Mouse (Mus musculus) stomach, embryonic 16.5 days (tissue): ENCODE results near the gene Nr4a2. TPM values are rescaled to one million over a fixed set of nuclear protein-coding genes. Genes with fewer than 3 reads are reported as not detected.
A peak's percentile ranks its signal among the peaks of the same experiment; 100 is the strongest.

Experiments
- ATAC-seq: fragments of 200-750 bp; cut with Nextera tagmentation; 2 replicates; pipeline ENCODE4 v1.8.0; 2017; ENCODE audit warnings: moderate number of reproducible peaks, moderate TSS enrichment; ENCODE audit not compliant: insufficient read depth, low FRiP score
- H3K27ac ChIP-seq: fragments of 300-500 bp; sonication (generic); 2 replicates; pipeline ENCODE4 v1.5.1; 2014; ENCODE audit warnings: low read length
- H3K27me3 ChIP-seq: fragments of 300-500 bp; sonication (generic); 2 replicates; pipeline ENCODE4 v1.6.1; 2014; ENCODE audit warnings: low read length, control low read depth, mixed read lengths; ENCODE audit not compliant: control insufficient read depth, insufficient read depth
- H3K36me3 ChIP-seq: fragments of 300-500 bp; sonication (generic); 2 replicates; pipeline ENCODE4 v1.6.1; 2014; ENCODE audit warnings: low read length; ENCODE audit not compliant: control insufficient read depth, insufficient read depth
- H3K4me1 ChIP-seq: fragments of 300-500 bp; sonication (generic); 2 replicates; pipeline ENCODE4 v1.6.1; 2014; ENCODE audit warnings: low read length, control low read depth, mixed read lengths; ENCODE audit not compliant: control insufficient read depth, insufficient read depth
- H3K4me2 ChIP-seq: fragments of 300-500 bp; sonication (generic); 2 replicates; pipeline ENCODE4 v1.6.1; 2014; ENCODE audit warnings: low read depth, low read length, mixed read lengths
- H3K4me3 ChIP-seq: fragments of 300-500 bp; sonication (generic); replicated peaks from 2 replicates; pipeline ENCODE4 v1.5.1; 2014; ENCODE audit warnings: mild to moderate bottlenecking, low read length
- H3K9ac ChIP-seq: fragments of 300-500 bp; sonication (generic); 2 replicates; pipeline ENCODE4 v1.6.1; 2014; ENCODE audit warnings: low read length
- H3K9me3 ChIP-seq: fragments of 300-500 bp; sonication (generic); replicated peaks from 2 replicates; pipeline ENCODE4 v1.6.1; 2016; ENCODE audit warnings: low read length, control low read depth; ENCODE audit not compliant: control insufficient read depth
- WGBS: fragments of 180-500 bp; shearing (Covaris S2); extraction: QIAGEN DNeasy Blood & Tissue Kit; methylation state at CpG from one replicate; pipeline ENCODE4 v1.1.7; 2014; 5-methylcytosine and 5-hydroxymethylcytosine counted together
- polyA plus RNA-seq: library from polyadenylated mRNA; unstranded; fragments of >200 nt; fragmentation: Nextera tagmentation; extraction: Ambion mirVana; gene quantifications from 2 replicates; pipeline ENCODE4 v1.2.1, GENCODE M21; 2015

The Nr4a2 gene
- polyA plus RNA-seq, 1 experiment from 2014 or later: 7.0 TPM

- Histone ChIP-seq H3K27ac (peak overlapping the region; percentile 96), H3K9ac (peak overlapping the region; percentile 100), H3K27me3 (no peaks in the 10 kb centered on the region), H3K36me3 (no peaks in the 10 kb centered on the region), H3K4me1 (peaks cover 6% of the 10 kb centered on the region; the same call in 1 of the 2 replicates), H3K9me3 (no peaks in the 10 kb centered on the region), H3K4me3 (peak overlapping the region; percentile 96), H3K4me2 (peak overlapping the region; percentile 66)
- under 1% methylated on average over 66 of the region's 67 CpGs for WGBS
- peak; percentile 84 for ATAC-seq
Observed at GRCm38 (mm10) chr2:57122986-57123980, 520 bp downstream of the Nr4a2 start.

DNA sequence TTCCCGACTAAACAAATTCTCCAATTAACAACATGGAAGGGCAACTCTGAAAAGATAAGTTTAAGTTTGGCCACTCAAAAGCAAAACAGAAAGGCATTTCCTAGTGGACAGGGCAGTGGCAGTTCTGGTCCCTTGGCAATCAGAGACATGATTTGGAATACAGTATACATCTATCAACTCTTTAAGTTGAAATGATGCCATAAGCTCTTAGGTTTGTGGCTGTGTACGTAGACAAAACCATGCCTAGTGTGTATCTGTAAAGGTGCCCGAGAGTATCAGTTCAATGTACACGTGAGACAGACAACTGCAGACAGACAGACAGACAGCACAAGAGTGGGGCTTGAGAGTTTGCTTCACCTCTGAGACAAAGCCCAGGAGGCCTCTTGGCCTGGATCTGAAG, 2.7 kb downstream of the Nr4a2 start:
- no peaks in the 10 kb centered on the region for H3K36me3 ChIP-seq
- 84% methylated on average over 4 of the region's 4 CpGs for WGBS
- no peaks in the 10 kb centered on the region for H3K9me3 ChIP-seq
- no peak overlapping the region for H3K27ac ChIP-seq
- H3K4me1 ChIP-seq: peaks cover 9% of the 10 kb centered on the region; the same call in 1 of the 2 replicates
- no peak overlapping the region for H3K4me3 ChIP-seq
- ATAC-seq: no peak
- no peak overlapping the region for H3K9ac ChIP-seq
- no peaks in the 10 kb centered on the region for H3K27me3 ChIP-seq
- no peak overlapping the region for H3K4me2 ChIP-seq

GRCm38 (mm10) chr2:57117201-57117951, 6.4 kb downstream of the Nr4a2 start:
- H3K9ac ChIP-seq: peak overlapping the region; percentile 83
- peak overlapping the region; percentile 88 for H3K4me3 ChIP-seq
- no peak; the same call in 1 of the 2 replicates for ATAC-seq
- no peaks in the 10 kb centered on the region for H3K36me3 ChIP-seq
- H3K27ac ChIP-seq: peak overlapping the region; percentile 91
- H3K27me3 ChIP-seq: peaks cover 8% of the 10 kb centered on the region
- peaks cover 7% of the 10 kb centered on the region; the same call in 1 of the 2 replicates for H3K4me1 ChIP-seq
- 3% methylated on average over 13 of the region's 13 CpGs for WGBS
- no peaks in the 10 kb centered on the region for H3K9me3 ChIP-seq
- peak overlapping the region; percentile 96 for H3K4me2 ChIP-seq

- peak overlapping the region; percentile 83 for H3K9ac ChIP-seq
- peaks cover 16% of the 10 kb centered on the region for H3K27me3 ChIP-seq
- H3K4me1 ChIP-seq: peaks cover 7% of the 10 kb centered on the region; the same call in 1 of the 2 replicates
- no peaks in the 10 kb centered on the region for H3K36me3 ChIP-seq
- H3K4me2 ChIP-seq: peak overlapping the region; percentile 96
- H3K4me3 ChIP-seq: peak overlapping the region; percentile 88
- peak overlapping the region; percentile 91 for H3K27ac ChIP-seq
- peak; percentile 80 for ATAC-seq
- no peaks in the 10 kb centered on the region for H3K9me3 ChIP-seq
- under 1% methylated on average over 47 of the region's 47 CpGs for WGBS
Observed at GRCm38 (mm10) chr2:57116366-57117200, 7.2 kb downstream of the Nr4a2 start.

GRCm38 (mm10) chr2:57115864-57116365, 7.9 kb downstream of the Nr4a2 start:
- Histone ChIP-seq H3K27me3 (peaks cover 23% of the 10 kb centered on the region), H3K9ac (peak overlapping the region; percentile 83), H3K4me2 (peak overlapping the region; percentile 96), H3K9me3 (no peaks in the 10 kb centered on the region), H3K4me1 (peaks cover 7% of the 10 kb centered on the region; the same call in 1 of the 2 replicates), H3K4me3 (peak overlapping the region; percentile 88), H3K36me3 (no peaks in the 10 kb centered on the region), H3K27ac (peak overlapping the region; percentile 91)
- peak; percentile 18; the same call in 1 of the 2 replicates for ATAC-seq
- 0% methylated on average over 23 of the region's 28 CpGs for WGBS

GRCm38 (mm10) chr2:57115181-57115863, 8.5 kb downstream of the Nr4a2 start:
- peak; percentile 7; the same call in 1 of the 2 replicates for ATAC-seq
- Histone ChIP-seq H3K27ac (peak overlapping the region; percentile 91), H3K9me3 (no peaks in the 10 kb centered on the region), H3K4me1 (peaks cover 7% of the 10 kb centered on the region; the same call in 1 of the 2 replicates), H3K4me2 (peak overlapping the region; percentile 96), H3K36me3 (no peaks in the 10 kb centered on the region), H3K27me3 (peaks cover 28% of the 10 kb centered on the region), H3K4me3 (peak overlapping the region; percentile 88), H3K9ac (peak overlapping the region; percentile 83)
- under 1% methylated on average over 25 of the region's 25 CpGs for WGBS

GRCm38 (mm10) chr2:57114211-57115151, 9.3 kb downstream of the Nr4a2 start:
- Histone ChIP-seq H3K4me3 (peak overlapping the region; percentile 88), H3K27ac (peak overlapping the region; percentile 49; the same call in 1 of the 2 replicates), H3K27me3 (peaks cover 32% of the 10 kb centered on the region)

More at GRCm38 (mm10) chr2:57114211-57115151, 9.3 kb downstream of the Nr4a2 start:
- Histone ChIP-seq H3K9me3 (no peaks in the 10 kb centered on the region), H3K36me3 (no peaks in the 10 kb centered on the region), H3K9ac (peak overlapping the region; percentile 83), H3K4me2 (peak overlapping the region; percentile 96), H3K4me1 (peaks cover 7% of the 10 kb centered on the region; the same call in 1 of the 2 replicates)
- peak; percentile 76 for ATAC-seq
- under 1% methylated on average over 87 of the region's 88 CpGs for WGBS
